Mouse (Mus musculus) intestine, embryonic 14.5 days (tissue): ENCODE measurements around the gene Unc119b. TPM values are rescaled to one million over a fixed set of nuclear protein-coding genes. Genes with fewer than 3 reads are reported as not detected.
"Not testable (repeated sequence)": the region's sequence is repeated elsewhere in the genome, so short reads cannot be mapped to it uniquely, and the experiment has no call there.

Source experiments
- ATAC-seq: fragments of 200-750 bp; cut with Nextera tagmentation; replicated peaks from 2 replicates; pipeline ENCODE4 v1.8.0; 2017; ENCODE audit warnings: low read depth, moderate number of reproducible peaks, moderate TSS enrichment, moderate library complexity; ENCODE audit not compliant: low FRiP score, low TSS enrichment
- DNase-seq: peaks from one replicate; pipeline ENCODE4 v3.0.0-alpha.2; 2018; ENCODE audit warnings: low spot score
- H3K27ac ChIP-seq: fragments of 300-500 bp; sonication (generic); 2 replicates; pipeline ENCODE4 v1.5.1; 2014; ENCODE audit warnings: low read depth, mild to moderate bottlenecking, control low read depth
- H3K27me3 ChIP-seq: fragments of 300-500 bp; sonication (generic); replicated peaks from 2 replicates; pipeline ENCODE4 v1.6.1; 2014; ENCODE audit warnings: low read length, control low read depth; ENCODE audit not compliant: control insufficient read depth, insufficient read depth
- H3K36me3 ChIP-seq: fragments of 300-500 bp; sonication (generic); 2 replicates; pipeline ENCODE4 v1.6.1; 2014; ENCODE audit warnings: low read length, control low read depth; ENCODE audit not compliant: control insufficient read depth, insufficient read depth
- H3K4me1 ChIP-seq: fragments of 300-500 bp; sonication (generic); replicated peaks from 2 replicates; pipeline ENCODE4 v1.6.1; 2014; ENCODE audit warnings: low read length, control low read depth, mixed read lengths; ENCODE audit not compliant: control insufficient read depth, insufficient read depth
- H3K4me2 ChIP-seq: fragments of 300-500 bp; sonication (generic); 2 replicates; pipeline ENCODE4 v1.6.1; 2014; ENCODE audit warnings: low read length
- H3K4me3 ChIP-seq: fragments of 300-500 bp; sonication (generic); 2 replicates; pipeline ENCODE4 v1.5.1; 2014; ENCODE audit warnings: low read depth, low read length, control low read depth, mixed read lengths
- H3K9ac ChIP-seq: fragments of 300-500 bp; sonication (generic); 2 replicates; pipeline ENCODE4 v1.6.1; 2014; ENCODE audit warnings: mild to moderate bottlenecking, low read length
- H3K9me3 ChIP-seq: fragments of 300-500 bp; sonication (generic); 2 replicates; pipeline ENCODE4 v1.6.1; 2016; ENCODE audit warnings: low read length, control low read depth; ENCODE audit not compliant: control insufficient read depth
- WGBS: fragments of 180-500 bp; shearing (Covaris S2); extraction: QIAGEN DNeasy Blood & Tissue Kit; methylation state at CpG from one replicate; pipeline ENCODE4 v1.1.7; 2014; 5-methylcytosine and 5-hydroxymethylcytosine counted together
- polyA plus RNA-seq: library from polyadenylated mRNA; unstranded; fragments of >200 nt; fragmentation: Nextera tagmentation; extraction: Ambion mirVana; gene quantifications from 2 replicates; pipeline ENCODE4 v1.2.1, GENCODE M21; 2014

Unc119b gene
- polyA plus RNA-seq, 1 experiment from 2014 or later = 31.0 TPM

- Histone ChIP-seq H3K4me1 (peaks cover 8% of the 10 kb centered on the region; the same call in 1 of the 2 replicates), H3K9ac (no peak overlapping the region), H3K27ac (no peak overlapping the region), H3K36me3 (no peaks in the 10 kb centered on the region), H3K4me3 (no peak overlapping the region), H3K9me3 (no peaks in the 10 kb centered on the region), H3K4me2 (peak overlapping the region; percentile 7; the same call in 1 of the 2 replicates), H3K27me3 (no peaks in the 10 kb centered on the region)
- ATAC-seq (0 out of 2 replicates have a peak, but pooled peaks have one; percentile 33), DNase-seq (no peak)
- 31% methylated on average over 27 of the region's 27 CpGs for WGBS
Observed at GRCm38 (mm10) chr5:115168641-115169415, 34.1 kb upstream of the Unc119b start.

GRCm38 (mm10) chr5:115167396-115167795 is 32.6 kb upstream of the Unc119b start:
- peak overlapping the region; percentile 14; the same call in 1 of the 2 replicates for H3K27ac ChIP-seq
- peaks cover 13% of the 10 kb centered on the region; the same call in 1 of the 2 replicates for H3K4me1 ChIP-seq
- H3K9ac ChIP-seq = no peak overlapping the region
- H3K36me3 ChIP-seq = no peaks in the 10 kb centered on the region
- H3K27me3 ChIP-seq = no peaks in the 10 kb centered on the region
- WGBS = 66% methylated on average over 6 of the region's 6 CpGs
- H3K9me3 ChIP-seq = no peaks in the 10 kb centered on the region
- ATAC-seq (no peak), DNase-seq (no peak)
- H3K4me2 ChIP-seq = no peak overlapping the region
- H3K4me3 ChIP-seq = no peak overlapping the region

GRCm38 (mm10) chr5:115166815-115167194 is 32.0 kb upstream of the Unc119b start:
- H3K9ac ChIP-seq = no peak overlapping the region
- H3K36me3 ChIP-seq = no peaks in the 10 kb centered on the region
- no peak overlapping the region for H3K4me2 ChIP-seq
- WGBS = 81% methylated on average over 7 of the region's 7 CpGs
- no peaks in the 10 kb centered on the region for H3K9me3 ChIP-seq
- peak overlapping the region; percentile 47; the same call in 1 of the 2 replicates for H3K27ac ChIP-seq
- H3K4me1 ChIP-seq = peaks cover 13% of the 10 kb centered on the region; the same call in 1 of the 2 replicates
- DNase-seq = no peak
- no peak for ATAC-seq
- no peak overlapping the region for H3K4me3 ChIP-seq
- H3K27me3 ChIP-seq = no peaks in the 10 kb centered on the region

- no peak for ATAC-seq
- H3K4me2 ChIP-seq = no peak overlapping the region
- DNase-seq = no peak
- H3K27ac ChIP-seq = peak overlapping the region; percentile 47
- H3K4me1 ChIP-seq = peaks cover 13% of the 10 kb centered on the region; the same call in 1 of the 2 replicates
- H3K36me3 ChIP-seq = no peaks in the 10 kb centered on the region
- no peak overlapping the region for H3K9ac ChIP-seq
- no peaks in the 10 kb centered on the region for H3K9me3 ChIP-seq
- H3K27me3 ChIP-seq = no peaks in the 10 kb centered on the region
- H3K4me3 ChIP-seq = no peak overlapping the region
- 38% methylated on average over 11 of the region's 11 CpGs for WGBS
Observed at GRCm38 (mm10) chr5:115165895-115166814, 31.4 kb upstream of the Unc119b start.

- DNase-seq = no peak
- Histone ChIP-seq H3K4me1 (peaks cover 13% of the 10 kb centered on the region; the same call in 1 of the 2 replicates), H3K9me3 (no peaks in the 10 kb centered on the region), H3K4me2 (no peak overlapping the region), H3K9ac (no peak overlapping the region), H3K4me3 (no peak overlapping the region), H3K36me3 (no peaks in the 10 kb centered on the region), H3K27me3 (no peaks in the 10 kb centered on the region), H3K27ac (no peak overlapping the region)
- WGBS = 57% methylated on average over 9 of the region's 9 CpGs
- no peak for ATAC-seq
Observed at GRCm38 (mm10) chr5:115165351-115165750, 30.6 kb upstream of the Unc119b start.

- not testable (repeated sequence) for H3K27ac ChIP-seq, H3K4me2 ChIP-seq, H3K27me3 ChIP-seq, H3K9ac ChIP-seq, ATAC-seq, DNase-seq, H3K36me3 ChIP-seq, H3K4me3 ChIP-seq, H3K9me3 ChIP-seq
- 62% methylated on average over 4 of the region's 4 CpGs for WGBS
- peaks cover 13% of the 10 kb centered on the region; the same call in 1 of the 2 replicates for H3K4me1 ChIP-seq
Observed at GRCm38 (mm10) chr5:115164446-115164845, 29.7 kb upstream of the Unc119b start.

GRCm38 (mm10) chr5:115163563-115163962 is 28.8 kb upstream of the Unc119b start:
- WGBS = 35% methylated on average over 8 of the region's 8 CpGs
- H3K4me2 ChIP-seq = peak overlapping the region; percentile 13; the same call in 1 of the 2 replicates
- no peak for DNase-seq

GRCm38 (mm10) chr5:115161940-115162279 is 27.1 kb upstream of the Unc119b start:
- 100% methylated on average over 1 of the region's 1 CpGs for WGBS
- H3K9me3 ChIP-seq, ATAC-seq, H3K9ac ChIP-seq, H3K4me3 ChIP-seq, H3K36me3 ChIP-seq, H3K4me2 ChIP-seq, H3K27me3 ChIP-seq, DNase-seq, H3K27ac ChIP-seq: not testable (repeated sequence)
- H3K4me1 ChIP-seq = peaks cover 18% of the 10 kb centered on the region; the same call in 1 of the 2 replicates

More at GRCm38 (mm10) chr5:115163563-115163962, 28.8 kb upstream of the Unc119b start:
- H3K27me3 ChIP-seq = no peaks in the 10 kb centered on the region
- peaks cover 19% of the 10 kb centered on the region; the same call in 1 of the 2 replicates for H3K4me1 ChIP-seq
- no peak overlapping the region for H3K9ac ChIP-seq
- H3K9me3 ChIP-seq = no peaks in the 10 kb centered on the region
- no peak for ATAC-seq
- H3K36me3 ChIP-seq = no peaks in the 10 kb centered on the region
- H3K4me3 ChIP-seq = no peak overlapping the region
- H3K27ac ChIP-seq = no peak overlapping the region
